Mouse (Mus musculus): ENCODE results near the gene Stk38l.

DNA sequence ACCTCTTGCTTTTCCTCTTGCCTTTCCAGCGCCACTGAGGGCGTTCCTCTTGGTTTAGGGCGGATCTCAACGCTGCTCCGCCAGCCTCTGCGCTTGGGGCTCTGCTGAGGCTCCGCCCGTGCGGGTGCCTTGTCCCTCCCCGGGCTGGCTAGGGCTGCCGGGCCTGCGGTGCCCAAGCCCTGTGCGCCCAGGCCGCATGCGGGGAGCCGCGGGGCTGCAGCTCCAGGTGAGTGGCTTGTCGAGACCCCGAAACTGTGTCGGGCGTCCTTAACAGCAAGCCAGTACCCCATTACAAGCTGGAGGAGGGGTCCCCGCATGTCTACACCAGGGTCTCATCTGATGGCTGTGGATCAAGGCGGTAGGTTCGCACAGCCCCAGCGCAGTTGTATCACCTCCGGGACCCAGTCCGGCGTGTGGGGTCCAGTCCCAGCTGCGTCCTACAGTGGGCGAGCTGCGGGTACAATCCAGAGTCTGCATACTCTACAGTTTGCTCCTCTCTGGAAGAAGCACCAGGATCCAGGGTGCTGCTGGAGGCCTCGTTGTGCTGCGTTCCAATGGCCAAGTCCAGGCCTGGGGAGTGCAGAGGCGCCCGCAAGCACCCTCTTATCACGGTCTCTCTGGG lies 71.2 kb downstream of the Stk38l start, which contains the start of gene Arntl2:
- TF ChIP-seq CTCF (IDR thresholded peaks at IDR 0.05; ENCODE audit: low read depth) (no peak), EP300 (IDR thresholded peaks at IDR 0.05; ENCODE audit: low read depth) (no peak)
